Mouse (Mus musculus) spleen, adult 2 months (tissue): ENCODE measurements around the gene Srpk2. TPM values are rescaled to one million over a fixed set of nuclear protein-coding genes. Genes with fewer than 3 reads are reported as not detected.

Experiments
- DNase-seq, 2 experiments: peaks; one replicate each; pipeline versions ENCODE4 v3.0.0 to v3.0.0-alpha.2; 2012 to 2021; ENCODE audit warnings: low spot score in 2 of 2, low read depth in 1 of 2
- H3K27ac ChIP-seq: fragments of 200-500 bp; 2 replicates; pipeline ENCODE4 v1.5.1; 2012; ENCODE audit warnings: low read length, inconsistent platforms; ENCODE audit not compliant: insufficient read depth
- H3K27me3 ChIP-seq: fragments of 200-500 bp; 2 replicates; pipeline ENCODE4 v1.6.1; 2012; ENCODE audit warnings: mild to moderate bottlenecking, moderate library complexity, low read length, inconsistent platforms; ENCODE audit not compliant: control insufficient read depth, insufficient read depth
- H3K36me3 ChIP-seq: fragments of 200-500 bp; 2 replicates; pipeline ENCODE4 v1.6.1; 2012; ENCODE audit warnings: mild to moderate bottlenecking, low read length, inconsistent platforms; ENCODE audit not compliant: control insufficient read depth, insufficient read depth
- H3K4me1 ChIP-seq: fragments of 200-500 bp; 2 replicates; pipeline ENCODE4 v1.6.1; 2011; ENCODE audit warnings: inconsistent platforms; ENCODE audit not compliant: control insufficient read depth, insufficient read depth, insufficient read length
- H3K4me3 ChIP-seq: fragments of 200-500 bp; 2 replicates; pipeline ENCODE4 v1.5.1; 2011; ENCODE audit warnings: mild to moderate bottlenecking, inconsistent platforms; ENCODE audit not compliant: insufficient read depth, insufficient read length; ENCODE audit errors: extremely low read depth
- CTCF ChIP-seq: fragments of 200-500 bp; IDR thresholded peaks from 2 replicates; pipeline ENCODE4 v1.5.1; 2011; ENCODE audit warnings: mild to moderate bottlenecking, inconsistent platforms; ENCODE audit not compliant: insufficient read depth, insufficient read length, insufficient replicate concordance; ENCODE audit errors: extremely low read depth
- POLR2A ChIP-seq: fragments of 200-500 bp; IDR thresholded peaks from 2 replicates; pipeline ENCODE4 v1.6.1; 2011; ENCODE audit warnings: low read depth, low read length, inconsistent platforms
- WGBS: fragments of 180-500 bp; shearing (Covaris S2); methylation state at CpG from one replicate; pipeline ENCODE4 v1.1.7; 2018; 5-methylcytosine and 5-hydroxymethylcytosine counted together
- polyA plus RNA-seq: library from polyadenylated mRNA; depleted of rRNA; stranded (reverse); fragments of >200 nt; gene quantifications from 2 replicates; pipeline ENCODE4 v1.2.3, GENCODE M21; 2012

The Srpk2 gene
- polyA plus RNA-seq, 1 experiment = 4.1 TPM

GRCm38 (mm10) chr5:23508630-23509029 is 175.8 kb downstream of the Srpk2 start:
- Histone ChIP-seq H3K27ac (no peak overlapping the region), H3K4me1 (no peaks in the 10 kb centered on the region; the same call in 1 of the 2 replicates), H3K36me3 (peaks cover 6% of the 10 kb centered on the region), H3K27me3 (no peaks in the 10 kb centered on the region), H3K4me3 (no peak overlapping the region)
- WGBS = 90% methylated on average over 6 of the region's 6 CpGs
- DNase-seq = no peak
- TF ChIP-seq POLR2A (no peak), CTCF (no peak)

GRCm38 (mm10) chr5:23507210-23507609 is 177.2 kb downstream of the Srpk2 start:
- Histone ChIP-seq H3K4me1 (no peaks in the 10 kb centered on the region; the same call in 1 of the 2 replicates), H3K4me3 (no peak overlapping the region), H3K36me3 (peaks cover 9% of the 10 kb centered on the region), H3K27me3 (no peaks in the 10 kb centered on the region), H3K27ac (no peak overlapping the region)
- TF ChIP-seq CTCF = no peak
- TF ChIP-seq POLR2A = no peak
- 80% methylated on average over 4 of the region's 4 CpGs for WGBS
- DNase-seq = no peak

DNA sequence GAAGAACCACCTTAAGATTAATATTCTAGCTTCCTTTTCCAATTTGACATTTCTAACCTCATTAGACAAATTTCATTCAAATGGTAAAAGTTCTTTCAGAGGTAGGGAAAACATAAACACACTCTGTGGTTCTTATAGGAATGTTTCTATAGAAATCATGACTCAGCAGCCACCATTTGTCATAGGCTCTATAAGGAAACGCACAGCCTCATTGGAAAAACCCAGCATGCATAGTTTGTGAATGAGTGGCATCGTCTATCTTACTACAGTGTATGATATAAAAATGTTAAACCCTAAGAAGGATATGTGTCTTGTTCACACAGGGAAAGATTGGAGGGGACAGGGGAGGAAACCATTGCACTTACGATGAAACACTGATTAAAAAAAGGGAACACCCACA is 178.8 kb downstream of the Srpk2 start:
- H3K36me3 ChIP-seq = peaks cover 23% of the 10 kb centered on the region
- H3K4me3 ChIP-seq = no peak overlapping the region
- no peaks in the 10 kb centered on the region for H3K27me3 ChIP-seq
- TF ChIP-seq POLR2A = no peak
- TF ChIP-seq CTCF = no peak
- WGBS = 90% methylated on average over 3 of the region's 3 CpGs
- no peaks in the 10 kb centered on the region; the same call in 1 of the 2 replicates for H3K4me1 ChIP-seq
- DNase-seq = no peak
- H3K27ac ChIP-seq = no peak overlapping the region

DNA sequence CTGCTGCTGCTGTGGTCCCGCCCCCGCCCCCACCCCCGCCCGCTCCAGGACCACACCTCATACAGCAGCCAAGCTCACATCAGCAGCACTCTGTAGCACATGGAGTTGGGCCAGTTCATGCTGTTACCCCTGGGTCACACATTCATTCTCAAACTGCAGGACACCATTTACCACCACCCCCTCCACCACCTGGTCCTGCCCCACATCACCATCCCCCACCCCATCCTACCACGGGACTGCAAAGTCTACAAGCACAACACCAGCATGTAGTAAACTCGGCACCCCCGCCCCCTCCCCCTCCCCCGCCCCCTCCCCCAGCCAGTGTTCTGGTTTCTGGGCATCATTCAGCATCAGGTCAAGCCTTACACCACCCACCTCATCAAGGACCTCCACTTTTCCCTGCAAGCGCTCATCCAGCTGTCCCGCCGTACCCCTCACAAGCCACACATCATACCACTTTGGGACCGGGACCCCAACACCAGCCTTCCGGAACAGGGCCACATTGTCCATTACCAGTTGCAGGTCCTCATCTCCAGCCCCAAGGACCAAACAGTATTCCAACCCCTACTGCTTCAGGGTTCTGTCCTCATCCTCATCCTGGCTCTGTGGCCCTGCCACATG is 182.0 kb downstream of the Srpk2 start:
- Histone ChIP-seq H3K4me1 (no peaks in the 10 kb centered on the region; the same call in 1 of the 2 replicates), H3K4me3 (no peak overlapping the region), H3K27ac (no peak overlapping the region), H3K36me3 (peaks cover 42% of the 10 kb centered on the region), H3K27me3 (no peaks in the 10 kb centered on the region)
- DNase-seq = no peak
- TF ChIP-seq POLR2A (no peak), CTCF (no peak)
- WGBS = 93% methylated on average over 13 of the region's 13 CpGs

DNA sequence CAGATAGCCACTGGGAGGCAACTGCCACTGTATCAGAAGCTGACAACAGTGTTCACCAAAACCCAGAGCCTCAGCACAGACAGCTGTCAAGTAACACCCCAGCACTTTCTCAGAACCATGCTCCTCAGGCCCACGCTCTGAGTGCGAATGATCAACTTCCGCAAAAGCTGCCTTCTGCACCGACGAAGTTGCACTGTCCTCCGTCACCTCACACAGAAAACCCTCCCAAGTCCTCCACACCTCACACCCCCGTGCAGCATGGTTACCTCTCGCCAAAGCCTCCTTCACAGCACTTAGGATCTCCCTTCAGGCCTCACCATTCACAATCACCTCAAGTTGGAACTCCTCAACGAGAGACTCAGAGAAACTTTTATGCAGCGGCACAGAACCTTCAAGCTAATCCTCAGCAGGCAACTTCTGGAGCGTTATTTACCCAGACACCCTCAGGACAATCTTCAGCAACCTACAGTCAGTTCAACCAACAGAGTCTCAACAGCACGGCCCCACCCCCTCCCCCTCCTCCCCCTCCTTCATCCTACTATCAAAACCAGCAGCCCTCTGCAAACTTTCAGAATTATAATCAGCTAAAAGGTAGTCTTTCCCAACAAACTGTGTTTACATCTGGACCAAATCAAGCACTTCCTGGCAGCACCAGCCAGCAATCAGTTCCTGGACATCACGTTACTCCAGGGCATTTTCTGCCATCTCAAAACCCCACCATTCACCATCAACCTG is 182.7 kb downstream of the Srpk2 start:
- no peak for TF ChIP-seq POLR2A
- no peak for TF ChIP-seq CTCF
- Histone ChIP-seq H3K4me1 (no peaks in the 10 kb centered on the region; the same call in 1 of the 2 replicates), H3K36me3 (peaks cover 45% of the 10 kb centered on the region), H3K27ac (no peak overlapping the region), H3K4me3 (no peak overlapping the region), H3K27me3 (no peaks in the 10 kb centered on the region)
- 90% methylated on average over 13 of the region's 13 CpGs for WGBS
- DNase-seq = no peak

GRCm38 (mm10) chr5:23500715-23501114 is 183.7 kb downstream of the Srpk2 start:
- no peak overlapping the region for H3K4me3 ChIP-seq
- no peaks in the 10 kb centered on the region; the same call in 1 of the 2 replicates for H3K4me1 ChIP-seq
- WGBS = 80% methylated on average over 6 of the region's 6 CpGs
- peaks cover 51% of the 10 kb centered on the region for H3K36me3 ChIP-seq
- DNase-seq = no peak
- TF ChIP-seq CTCF = no peak
- no peak for TF ChIP-seq POLR2A
- H3K27ac ChIP-seq = no peak overlapping the region
- no peaks in the 10 kb centered on the region for H3K27me3 ChIP-seq

DNA sequence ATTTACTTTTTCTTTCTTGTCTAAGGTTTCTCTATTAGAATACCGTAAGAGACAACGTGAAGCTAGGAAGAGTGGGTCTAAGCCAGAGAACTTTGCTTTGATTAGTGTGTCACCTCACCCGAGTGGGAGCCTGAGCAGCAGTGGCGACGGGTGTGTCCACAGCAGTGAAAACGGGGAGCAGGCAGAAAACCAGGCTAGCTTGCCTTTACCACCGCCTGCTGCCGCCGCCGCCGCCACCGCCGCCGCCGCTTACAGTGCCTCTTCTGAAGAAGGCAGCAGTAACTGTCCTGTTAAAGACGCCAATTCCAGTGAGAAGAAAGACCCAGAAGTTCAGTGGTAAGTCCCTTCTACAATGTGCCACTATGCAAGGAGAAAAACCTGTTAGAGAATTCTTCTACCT is 185.2 kb downstream of the Srpk2 start:
- WGBS = 95% methylated on average over 16 of the region's 16 CpGs
- TF ChIP-seq POLR2A = no peak
- TF ChIP-seq CTCF = no peak

More for the DNA sequence above, 185.2 kb downstream of the Srpk2 start:
- no peak overlapping the region for H3K27ac ChIP-seq
- H3K36me3 ChIP-seq = peaks cover 57% of the 10 kb centered on the region
- H3K27me3 ChIP-seq = no peaks in the 10 kb centered on the region
- no peaks in the 10 kb centered on the region for H3K4me1 ChIP-seq
- H3K4me3 ChIP-seq = no peak overlapping the region
- DNase-seq = no peak
